Mouse (Mus musculus) heart, embryonic 16.5 days (tissue): ENCODE data around the gene Frmd5. TPM values are rescaled to one million over a fixed set of nuclear protein-coding genes. Genes with fewer than 3 reads are reported as not detected.

Source experiments
- ATAC-seq: fragments of 200-750 bp; cut with Nextera tagmentation; replicated peaks from 2 replicates; pipeline ENCODE4 v1.8.0; 2017; ENCODE audit warnings: moderate number of reproducible peaks; ENCODE audit not compliant: insufficient read depth, low FRiP score; ENCODE audit errors: extremely low read depth
- H3K27ac ChIP-seq: fragments of 300-500 bp; sonication (generic); 2 replicates; pipeline ENCODE4 v1.5.1; 2014; ENCODE audit warnings: mild to moderate bottlenecking, low read length, control low read depth, moderate library complexity
- H3K27me3 ChIP-seq: fragments of 300-500 bp; sonication (generic); 2 replicates; pipeline ENCODE4 v1.6.1; 2014; ENCODE audit warnings: low read length, mixed read lengths; ENCODE audit not compliant: control insufficient read depth, insufficient read depth
- H3K36me3 ChIP-seq: fragments of 300-500 bp; sonication (generic); 2 replicates; pipeline ENCODE4 v1.6.1; 2014; ENCODE audit not compliant: control insufficient read depth, insufficient read depth
- H3K4me1 ChIP-seq: fragments of 300-500 bp; sonication (generic); 2 replicates; pipeline ENCODE4 v1.6.1; 2014; ENCODE audit warnings: low read length, mixed read lengths; ENCODE audit not compliant: control insufficient read depth, insufficient read depth
- H3K4me2 ChIP-seq: fragments of 300-500 bp; sonication (generic); 2 replicates; pipeline ENCODE4 v1.6.1; 2014; ENCODE audit warnings: low read depth, mild to moderate bottlenecking, control low read depth, low read length
- H3K4me3 ChIP-seq: fragments of 300-500 bp; sonication (generic); 2 replicates; pipeline ENCODE4 v1.5.1; 2014; ENCODE audit warnings: mild to moderate bottlenecking, control low read depth, low read length
- H3K9ac ChIP-seq: fragments of 300-500 bp; sonication (generic); 2 replicates; pipeline ENCODE4 v1.6.1; 2014; ENCODE audit warnings: low read length, control low read depth
- H3K9me3 ChIP-seq: fragments of 300-500 bp; sonication (generic); replicated peaks from 2 replicates; pipeline ENCODE4 v1.6.1; 2016; ENCODE audit warnings: low read length; ENCODE audit not compliant: control insufficient read depth
- WGBS: fragments of 180-500 bp; shearing (Covaris S2); extraction: QIAGEN DNeasy Blood & Tissue Kit; methylation state at CpG from one replicate; pipeline ENCODE4 v1.1.7; 2014; 5-methylcytosine and 5-hydroxymethylcytosine counted together
- polyA plus RNA-seq: library from polyadenylated mRNA; unstranded; fragments of >200 nt; fragmentation: Nextera tagmentation; extraction: Ambion mirVana; gene quantifications from 2 replicates; pipeline ENCODE4 v1.2.1, GENCODE M21; 2015

Frmd5 gene
- polyA plus RNA-seq, 1 experiment from 2014 or later, result 68.3 TPM

GRCm38 (mm10) chr2:121788415-121788814, 18.5 kb downstream of the Frmd5 start:
- H3K27me3 ChIP-seq, result no peaks in the 10 kb centered on the region
- no peaks in the 10 kb centered on the region for H3K9me3 ChIP-seq
- H3K9ac ChIP-seq, result no peak overlapping the region
- H3K4me3 ChIP-seq, result no peak overlapping the region
- no peak for ATAC-seq
- H3K27ac ChIP-seq, result no peak overlapping the region
- no peaks in the 10 kb centered on the region for H3K36me3 ChIP-seq
- WGBS, result 84% methylated on average over 2 of the region's 2 CpGs
- H3K4me2 ChIP-seq, result no peak overlapping the region
- no peaks in the 10 kb centered on the region for H3K4me1 ChIP-seq

GRCm38 (mm10) chr2:121787767-121788166, 19.1 kb downstream of the Frmd5 start:
- Histone ChIP-seq H3K9me3 (no peaks in the 10 kb centered on the region), H3K27me3 (no peaks in the 10 kb centered on the region), H3K36me3 (no peaks in the 10 kb centered on the region), H3K4me2 (peak overlapping the region; percentile 52), H3K9ac (no peak overlapping the region), H3K27ac (no peak overlapping the region), H3K4me3 (peak overlapping the region; percentile 20), H3K4me1 (no peaks in the 10 kb centered on the region)
- WGBS, result 28% methylated on average over 13 of the region's 13 CpGs
- ATAC-seq, result peak; percentile 77; the same call in 1 of the 2 replicates

- H3K4me2 ChIP-seq, result peak overlapping the region; percentile 52
- H3K36me3 ChIP-seq, result no peaks in the 10 kb centered on the region
- H3K27ac ChIP-seq, result no peak overlapping the region
- H3K9ac ChIP-seq, result no peak overlapping the region
- no peak overlapping the region for H3K4me3 ChIP-seq
- no peaks in the 10 kb centered on the region for H3K9me3 ChIP-seq
- WGBS, result 36% methylated on average over 7 of the region's 7 CpGs
- no peaks in the 10 kb centered on the region for H3K4me1 ChIP-seq
- H3K27me3 ChIP-seq, result no peaks in the 10 kb centered on the region
- no peak for ATAC-seq
Observed at GRCm38 (mm10) chr2:121787271-121787670, 19.6 kb downstream of the Frmd5 start.

- no peak overlapping the region for H3K4me3 ChIP-seq
- no peaks in the 10 kb centered on the region for H3K27me3 ChIP-seq
- H3K36me3 ChIP-seq, result no peaks in the 10 kb centered on the region
- ATAC-seq, result no peak
- 71% methylated on average over 7 of the region's 7 CpGs for WGBS
- H3K4me1 ChIP-seq, result no peaks in the 10 kb centered on the region
- no peak overlapping the region for H3K9ac ChIP-seq
- H3K27ac ChIP-seq, result no peak overlapping the region
- no peak overlapping the region for H3K4me2 ChIP-seq
- no peaks in the 10 kb centered on the region for H3K9me3 ChIP-seq
Observed at GRCm38 (mm10) chr2:121776219-121776618, 30.7 kb downstream of the Frmd5 start.

GRCm38 (mm10) chr2:121764851-121765250, 42.0 kb downstream of the Frmd5 start:
- ATAC-seq, result no peak
- no peak overlapping the region for H3K4me3 ChIP-seq
- H3K9ac ChIP-seq, result no peak overlapping the region
- H3K4me2 ChIP-seq, result no peak overlapping the region
- H3K36me3 ChIP-seq, result no peaks in the 10 kb centered on the region
- H3K27me3 ChIP-seq, result no peaks in the 10 kb centered on the region
- no peak overlapping the region for H3K27ac ChIP-seq
- H3K9me3 ChIP-seq, result peaks cover 4% of the 10 kb centered on the region
- H3K4me1 ChIP-seq, result no peaks in the 10 kb centered on the region
- 79% methylated on average over 5 of the region's 5 CpGs for WGBS

- WGBS, result 92% methylated on average over 5 of the region's 5 CpGs
- Histone ChIP-seq H3K36me3 (no peaks in the 10 kb centered on the region), H3K27me3 (no peaks in the 10 kb centered on the region), H3K4me3 (no peak overlapping the region), H3K9me3 (no peaks in the 10 kb centered on the region), H3K4me2 (no peak overlapping the region), H3K27ac (no peak overlapping the region), H3K4me1 (no peaks in the 10 kb centered on the region), H3K9ac (no peak overlapping the region)
- no peak for ATAC-seq
Observed at GRCm38 (mm10) chr2:121761861-121762260, 45.0 kb downstream of the Frmd5 start.

GRCm38 (mm10) chr2:121761281-121761795, 45.5 kb downstream of the Frmd5 start:
- H3K36me3 ChIP-seq, result no peaks in the 10 kb centered on the region
- H3K9me3 ChIP-seq, result no peaks in the 10 kb centered on the region
- no peak overlapping the region for H3K4me2 ChIP-seq
- H3K4me1 ChIP-seq, result no peaks in the 10 kb centered on the region
- WGBS, result 81% methylated on average over 11 of the region's 11 CpGs
- no peak overlapping the region for H3K27ac ChIP-seq
- no peak overlapping the region for H3K9ac ChIP-seq
- no peaks in the 10 kb centered on the region for H3K27me3 ChIP-seq
- ATAC-seq, result no peak
- H3K4me3 ChIP-seq, result no peak overlapping the region

- Histone ChIP-seq H3K36me3 (no peaks in the 10 kb centered on the region), H3K27ac (no peak overlapping the region), H3K4me3 (no peak overlapping the region), H3K27me3 (no peaks in the 10 kb centered on the region), H3K4me2 (no peak overlapping the region), H3K9ac (no peak overlapping the region), H3K4me1 (no peaks in the 10 kb centered on the region), H3K9me3 (no peaks in the 10 kb centered on the region)
- WGBS, result 83% methylated on average over 9 of the region's 9 CpGs
- no peak for ATAC-seq
Observed at GRCm38 (mm10) chr2:121760646-121761045, 46.2 kb downstream of the Frmd5 start.

GRCm38 (mm10) chr2:121758258-121758657, 48.6 kb downstream of the Frmd5 start:
- Histone ChIP-seq H3K9ac (no peak overlapping the region), H3K27me3 (no peaks in the 10 kb centered on the region), H3K27ac (no peak overlapping the region), H3K4me1 (no peaks in the 10 kb centered on the region), H3K36me3 (no peaks in the 10 kb centered on the region), H3K4me3 (no peak overlapping the region), H3K9me3 (no peaks in the 10 kb centered on the region), H3K4me2 (no peak overlapping the region)
- 66% methylated on average over 8 of the region's 8 CpGs for WGBS
- no peak for ATAC-seq
